Mouse (Mus musculus): ENCODE results near the gene Gm49336. TPM values are rescaled to one million over a fixed set of nuclear protein-coding genes. Genes with fewer than 3 reads are reported as not detected.

Gene Gm49336
- polyA plus RNA-seq, 1 experiment, result 44.6 TPM

DNA sequence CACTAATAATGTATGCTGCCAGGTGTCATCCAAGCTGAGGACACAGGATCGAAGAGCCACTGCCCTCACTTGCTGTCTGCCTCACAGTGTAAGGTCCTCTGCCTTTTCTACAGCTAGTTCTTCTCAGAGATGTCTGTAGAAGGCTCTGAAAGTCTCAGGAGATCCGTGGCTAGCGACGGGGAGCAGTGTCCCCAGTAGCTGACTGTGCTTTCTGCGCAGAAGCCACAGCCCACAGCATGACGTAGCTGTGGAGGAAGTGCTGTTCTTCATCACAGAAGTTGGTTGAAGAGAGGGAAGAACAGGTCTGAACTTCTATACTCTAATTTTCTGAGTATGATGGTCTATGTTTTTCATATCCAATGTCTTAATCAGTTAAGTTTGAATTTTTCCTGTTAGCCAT is 18.0 kb upstream of the Gm49336 start:
- H3K4me3 ChIP-seq (ENCODE audit: insufficient read depth, low read length), result no peak overlapping the region
- no peak for TF ChIP-seq CTCF (IDR thresholded peaks at IDR 0.05; ENCODE audit: extremely low read depth, insufficient read depth, low read length)
- no peak for TF ChIP-seq POLR2A (IDR thresholded peaks at IDR 0.05; ENCODE audit: extremely low read depth, insufficient read depth, low read length)
- no peak overlapping the region for H3K27ac ChIP-seq (ENCODE audit: insufficient read depth, low read length)
- peaks cover 5% of the 10 kb centered on the region for H3K4me1 ChIP-seq (ENCODE audit: control insufficient read depth, insufficient read depth, low read length)

DNA sequence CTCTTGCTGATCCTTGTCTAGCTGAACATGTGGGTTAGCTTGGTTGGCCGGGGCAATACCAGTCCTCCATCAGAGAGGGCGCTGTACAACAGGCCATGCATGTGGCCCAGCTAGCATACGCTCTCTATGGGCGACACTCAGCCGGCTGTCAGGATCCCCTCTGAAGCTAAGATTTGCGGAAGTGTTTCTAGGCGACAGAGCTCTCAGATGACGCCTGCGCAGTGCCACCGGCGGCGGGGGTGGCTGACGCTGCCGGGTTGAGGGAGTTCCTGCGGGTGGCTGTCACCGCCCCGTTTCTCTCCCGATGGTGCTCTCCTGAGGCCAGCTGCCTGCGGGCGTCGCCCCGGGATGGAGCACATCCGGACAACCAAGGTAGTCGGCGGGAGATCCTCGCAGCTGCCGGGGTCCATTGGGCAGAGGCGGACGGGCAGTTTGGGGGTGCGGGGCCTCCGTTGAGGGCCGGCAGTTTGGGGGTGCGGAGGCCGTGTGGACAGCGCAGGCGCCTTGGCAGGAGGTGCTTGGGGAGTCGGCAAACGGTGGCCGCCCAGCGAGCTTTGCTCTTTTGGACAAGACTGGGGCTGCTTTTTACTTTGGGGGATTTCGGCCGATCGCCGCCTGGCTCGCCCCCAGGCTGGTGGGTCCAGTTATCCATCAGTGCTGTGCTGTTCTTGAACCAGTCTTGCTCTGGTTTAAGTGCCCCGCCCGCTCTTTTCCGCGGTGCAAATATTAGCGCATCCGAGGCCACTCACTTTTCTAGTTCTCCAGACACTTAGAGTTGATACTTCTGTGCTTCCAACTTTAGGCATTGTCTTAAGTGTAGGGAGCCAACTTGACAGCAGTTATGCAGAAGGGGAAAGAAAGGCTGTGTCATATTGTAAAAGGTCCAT is 13.9 kb upstream of the Gm49336 start, which contains the start of gene Mtmr6:
Gene Mtmr6 (plus strand): TSS at position 239 of the 887 bp plus-strand sequence.
- Histone ChIP-seq H3K4me3 (ENCODE audit: insufficient read depth, low read length) (peak within 1 kb of the TSS; percentile 59), H3K4me1 (ENCODE audit: control insufficient read depth, insufficient read depth, low read length) (peaks cover 3% of the 10 kb centered on the region; the same call in 1 of the 2 replicates), H3K27ac (ENCODE audit: insufficient read depth, low read length) (peak within 1 kb of the TSS; percentile 85)
- TF ChIP-seq CTCF (IDR thresholded peaks at IDR 0.05; ENCODE audit: extremely low read depth, insufficient read depth, low read length), result peak; percentile 96
- TF ChIP-seq POLR2A (IDR thresholded peaks at IDR 0.05; ENCODE audit: extremely low read depth, insufficient read depth, low read length), result peak; percentile 84

DNA sequence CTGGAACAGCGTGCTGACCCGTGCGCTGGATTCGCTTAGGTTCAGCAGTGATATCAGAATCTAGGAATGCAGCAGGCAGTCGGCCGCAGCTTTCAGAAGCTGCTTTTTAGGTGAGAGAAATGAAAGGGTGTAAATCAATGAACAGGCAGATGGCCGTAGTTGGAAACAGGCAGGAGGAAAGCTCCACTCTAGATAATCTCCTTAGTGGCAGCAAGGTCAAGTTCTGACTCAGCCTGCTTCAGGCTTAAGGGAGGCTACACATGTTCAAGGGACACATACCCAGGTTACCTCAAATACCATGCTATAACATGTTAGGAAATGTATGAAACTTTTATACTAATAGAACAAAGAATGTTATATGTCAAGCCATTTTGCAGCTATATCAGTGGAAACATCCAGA is 11.0 kb upstream of the Gm49336 start:
- TF ChIP-seq POLR2A (IDR thresholded peaks at IDR 0.05; ENCODE audit: extremely low read depth, insufficient read depth, low read length) (no peak), CTCF (IDR thresholded peaks at IDR 0.05; ENCODE audit: extremely low read depth, insufficient read depth, low read length) (no peak)
- H3K27ac ChIP-seq (ENCODE audit: insufficient read depth, low read length), result no peak overlapping the region

DNA sequence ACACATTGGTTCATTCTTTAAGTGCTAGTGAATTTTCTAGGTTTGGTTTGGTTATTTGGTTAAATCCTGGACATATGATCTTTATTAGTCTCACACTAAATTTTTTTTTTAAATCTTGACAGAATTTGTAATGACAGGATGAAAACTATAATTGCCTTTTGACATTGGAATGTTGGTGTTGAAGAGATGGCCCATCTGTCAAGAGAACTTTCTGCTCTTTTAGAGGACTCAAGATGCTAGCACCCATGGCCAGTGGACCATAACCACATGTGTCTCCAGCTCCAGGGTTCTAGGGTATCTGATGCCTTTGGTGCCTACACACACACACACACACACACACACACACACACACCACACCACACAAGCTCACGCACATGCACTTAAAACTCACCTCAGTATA is 6.5 kb upstream of the Gm49336 start:
- TF ChIP-seq POLR2A (IDR thresholded peaks at IDR 0.05; ENCODE audit: extremely low read depth, insufficient read depth, low read length) (no peak), CTCF (IDR thresholded peaks at IDR 0.05; ENCODE audit: extremely low read depth, insufficient read depth, low read length) (no peak)
- no peak overlapping the region for H3K4me3 ChIP-seq (ENCODE audit: insufficient read depth, low read length)
- H3K4me1 ChIP-seq (ENCODE audit: control insufficient read depth, insufficient read depth, low read length), result no peaks in the 10 kb centered on the region
- no peak overlapping the region for H3K27ac ChIP-seq (ENCODE audit: insufficient read depth, low read length)

More for the DNA sequence above, 11.0 kb upstream of the Gm49336 start:
- peaks cover 3% of the 10 kb centered on the region; the same call in 1 of the 2 replicates for H3K4me1 ChIP-seq (ENCODE audit: control insufficient read depth, insufficient read depth, low read length)
- no peak overlapping the region for H3K4me3 ChIP-seq (ENCODE audit: insufficient read depth, low read length)

DNA sequence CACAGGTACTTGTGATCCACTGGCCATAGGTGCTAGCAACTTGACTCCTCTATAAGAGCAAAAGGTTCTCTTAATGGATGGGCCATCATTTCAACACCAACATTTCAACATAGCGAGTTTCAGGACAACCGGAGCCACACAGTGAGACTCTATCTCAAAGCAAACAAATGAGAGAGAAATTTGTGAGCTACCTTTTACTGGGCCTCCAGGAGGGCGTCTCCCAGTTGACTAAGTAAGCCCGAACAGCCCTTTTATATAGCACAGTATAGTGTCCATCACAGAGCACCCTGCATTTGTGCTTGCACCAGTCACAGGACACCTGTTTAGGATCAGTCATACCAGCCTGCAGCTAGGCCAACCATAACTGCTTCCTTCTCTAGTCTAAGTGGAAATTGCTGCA is 5.8 kb upstream of the Gm49336 start:
- Histone ChIP-seq H3K27ac (ENCODE audit: insufficient read depth, low read length) (no peak overlapping the region), H3K4me3 (ENCODE audit: insufficient read depth, low read length) (no peak overlapping the region), H3K4me1 (ENCODE audit: control insufficient read depth, insufficient read depth, low read length) (no peaks in the 10 kb centered on the region; the same call in 1 of the 2 replicates)
- TF ChIP-seq CTCF (IDR thresholded peaks at IDR 0.05; ENCODE audit: extremely low read depth, insufficient read depth, low read length), result no peak
- no peak for TF ChIP-seq POLR2A (IDR thresholded peaks at IDR 0.05; ENCODE audit: extremely low read depth, insufficient read depth, low read length)

DNA sequence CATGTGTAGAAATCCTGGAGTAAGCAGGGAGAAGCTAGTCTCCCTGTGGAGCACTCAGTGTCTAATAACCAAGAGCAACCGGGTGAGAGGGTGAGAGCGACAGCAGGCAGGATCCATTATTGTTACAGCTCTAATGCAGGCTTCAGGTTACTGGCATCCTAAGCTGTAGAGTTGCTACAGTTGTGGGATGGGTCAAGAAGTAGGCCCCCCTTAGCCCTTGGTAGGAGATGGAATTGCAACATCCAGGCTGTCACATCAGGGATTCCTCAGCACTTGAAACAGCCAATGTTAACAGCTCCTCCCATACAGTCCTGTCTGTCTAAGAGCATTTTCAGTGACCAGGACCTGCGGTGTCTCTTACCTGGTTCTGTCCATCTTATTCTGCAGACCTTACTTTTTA is 5.0 kb upstream of the Gm49336 start:
- TF ChIP-seq CTCF (IDR thresholded peaks at IDR 0.05; ENCODE audit: extremely low read depth, insufficient read depth, low read length) (no peak), POLR2A (IDR thresholded peaks at IDR 0.05; ENCODE audit: extremely low read depth, insufficient read depth, low read length) (no peak)
- H3K4me3 ChIP-seq (ENCODE audit: insufficient read depth, low read length), result no peak overlapping the region
- no peaks in the 10 kb centered on the region; the same call in 1 of the 2 replicates for H3K4me1 ChIP-seq (ENCODE audit: control insufficient read depth, insufficient read depth, low read length)
- H3K27ac ChIP-seq (ENCODE audit: insufficient read depth, low read length), result no peak overlapping the region

DNA sequence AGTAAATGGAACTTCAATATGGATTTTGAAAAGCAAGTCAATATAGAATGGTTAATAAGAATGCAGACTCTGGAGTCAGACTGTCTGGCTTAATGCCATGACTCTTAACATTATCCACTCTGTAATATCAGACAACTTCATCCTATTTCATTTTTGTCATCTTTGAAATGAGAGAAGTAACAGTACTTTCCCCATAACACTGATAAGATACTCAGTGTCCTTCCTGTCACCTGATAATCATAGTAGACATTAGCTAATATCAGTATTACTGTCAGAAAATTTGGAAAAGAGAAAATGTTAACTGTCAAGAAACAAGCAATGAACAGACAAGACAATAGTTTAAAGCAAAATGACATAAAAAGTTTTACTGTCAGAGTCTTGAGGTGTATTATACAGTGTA is 3.5 kb upstream of the Gm49336 start:
- no peak overlapping the region for H3K27ac ChIP-seq (ENCODE audit: insufficient read depth, low read length)
- TF ChIP-seq POLR2A (IDR thresholded peaks at IDR 0.05; ENCODE audit: extremely low read depth, insufficient read depth, low read length), result no peak
- TF ChIP-seq CTCF (IDR thresholded peaks at IDR 0.05; ENCODE audit: extremely low read depth, insufficient read depth, low read length), result no peak
- H3K4me3 ChIP-seq (ENCODE audit: insufficient read depth, low read length), result no peak overlapping the region
- H3K4me1 ChIP-seq (ENCODE audit: control insufficient read depth, insufficient read depth, low read length), result no peaks in the 10 kb centered on the region; the same call in 1 of the 2 replicates

DNA sequence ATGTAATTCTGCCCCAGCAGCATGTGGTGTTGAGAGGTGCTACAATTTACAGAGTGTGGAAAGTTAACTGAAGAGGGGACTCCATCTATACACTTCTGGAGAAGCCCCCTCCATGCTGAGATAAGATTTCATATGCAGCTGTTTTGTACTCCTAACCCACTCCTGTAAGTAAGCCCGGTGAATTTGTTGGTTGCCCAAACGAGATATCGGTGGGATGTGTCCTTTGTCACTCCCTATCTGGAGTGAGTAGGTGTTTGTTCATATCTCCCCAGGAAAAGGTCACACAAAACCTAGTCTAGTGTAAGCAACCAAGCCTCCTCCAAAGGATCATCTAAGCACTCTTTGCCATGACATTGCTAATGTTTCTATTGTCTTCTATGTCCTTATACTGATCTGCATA is 2.2 kb upstream of the Gm49336 start:
- no peak overlapping the region for H3K27ac ChIP-seq (ENCODE audit: insufficient read depth, low read length)
- H3K4me3 ChIP-seq (ENCODE audit: insufficient read depth, low read length), result no peak overlapping the region
- H3K4me1 ChIP-seq (ENCODE audit: control insufficient read depth, insufficient read depth, low read length), result no peaks in the 10 kb centered on the region; the same call in 1 of the 2 replicates
- TF ChIP-seq CTCF (IDR thresholded peaks at IDR 0.05; ENCODE audit: extremely low read depth, insufficient read depth, low read length) (no peak), POLR2A (IDR thresholded peaks at IDR 0.05; ENCODE audit: extremely low read depth, insufficient read depth, low read length) (no peak)

DNA sequence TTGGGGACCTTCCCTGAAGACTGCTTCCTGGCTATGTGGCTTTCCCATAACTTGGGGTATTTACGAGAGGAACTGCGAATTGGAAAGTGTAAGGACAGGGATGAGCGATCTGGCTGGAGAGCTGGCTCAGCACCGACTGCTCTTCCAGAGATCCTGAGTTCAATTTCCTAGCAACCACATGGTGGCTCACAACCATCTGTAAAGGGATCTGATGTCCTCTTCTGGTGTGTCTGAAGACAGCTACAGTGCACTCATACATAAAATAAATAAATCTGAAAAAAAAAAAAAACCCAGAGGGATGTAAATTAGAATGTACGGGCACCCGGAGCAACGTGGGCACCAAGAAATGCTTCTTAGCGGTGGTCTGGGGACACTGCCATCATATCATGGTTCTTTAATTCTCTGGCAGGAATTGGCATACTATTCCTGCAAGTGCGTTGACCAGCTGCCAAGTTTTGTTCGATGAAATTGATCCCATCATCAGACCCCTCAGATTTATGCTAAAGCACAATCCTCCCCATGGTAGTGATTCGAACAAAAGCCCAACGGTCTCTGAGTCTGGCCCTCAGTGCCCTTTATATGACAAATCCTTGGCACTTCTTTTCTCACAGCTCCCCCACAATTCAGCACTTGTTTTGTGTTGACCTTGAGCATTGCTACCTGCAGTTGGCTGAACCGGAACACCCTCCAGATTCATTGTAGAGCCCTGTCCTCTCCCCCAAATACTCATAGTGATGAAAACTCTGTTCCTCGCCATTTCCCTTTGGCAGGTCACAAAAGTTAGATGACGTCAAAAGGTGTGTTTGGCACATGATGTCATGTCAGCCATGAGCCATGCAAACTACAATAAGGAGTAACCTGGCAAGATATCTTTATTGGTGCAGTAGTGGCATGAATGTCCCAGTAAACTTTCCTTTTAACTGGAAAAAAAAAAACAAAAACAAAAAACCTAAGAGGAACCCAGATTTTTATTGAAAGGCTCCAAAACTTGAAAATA is 995 bp upstream of the Gm49336 start:
- H3K4me1 ChIP-seq (ENCODE audit: control insufficient read depth, insufficient read depth, low read length), result no peaks in the 10 kb centered on the region; the same call in 1 of the 2 replicates
- TF ChIP-seq CTCF (IDR thresholded peaks at IDR 0.05; ENCODE audit: extremely low read depth, insufficient read depth, low read length), result no peak
- no peak for TF ChIP-seq POLR2A (IDR thresholded peaks at IDR 0.05; ENCODE audit: extremely low read depth, insufficient read depth, low read length)
- peak overlapping the region; percentile 13 for H3K27ac ChIP-seq (ENCODE audit: insufficient read depth, low read length)

More for the DNA sequence above, 995 bp upstream of the Gm49336 start:
- H3K4me3 ChIP-seq (ENCODE audit: insufficient read depth, low read length), result peak overlapping the region; percentile 57
